Mouse (Mus musculus) lung, postnatal 4 days (tissue): ENCODE measurements around the gene Ublcp1.

Experiments
- DNase-seq, 2 experiments: peaks; one replicate each; pipeline ENCODE4 v3.0.0; 2021

Gene Ublcp1

DNA sequence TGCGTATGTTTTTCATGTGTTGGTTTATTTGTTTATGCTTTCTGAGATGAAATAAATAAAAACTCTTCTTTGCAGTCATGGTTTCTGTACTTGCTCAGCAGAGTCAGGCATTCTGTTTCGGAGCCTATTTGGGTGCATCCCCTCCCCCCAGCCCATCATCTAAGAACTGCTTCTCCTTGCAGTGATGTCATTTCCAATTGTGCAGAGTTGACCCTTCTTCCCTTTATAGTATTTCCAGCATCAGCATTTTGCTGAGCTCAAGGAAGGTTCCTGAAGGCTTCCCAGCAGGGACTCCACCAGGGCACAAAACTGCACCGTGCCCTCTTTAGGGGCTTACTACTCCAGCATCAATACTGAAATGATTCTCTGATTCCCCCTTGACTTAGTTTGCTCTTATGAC is 55.7 kb downstream of the Ublcp1 start:
- DNase-seq, result no peak

DNA sequence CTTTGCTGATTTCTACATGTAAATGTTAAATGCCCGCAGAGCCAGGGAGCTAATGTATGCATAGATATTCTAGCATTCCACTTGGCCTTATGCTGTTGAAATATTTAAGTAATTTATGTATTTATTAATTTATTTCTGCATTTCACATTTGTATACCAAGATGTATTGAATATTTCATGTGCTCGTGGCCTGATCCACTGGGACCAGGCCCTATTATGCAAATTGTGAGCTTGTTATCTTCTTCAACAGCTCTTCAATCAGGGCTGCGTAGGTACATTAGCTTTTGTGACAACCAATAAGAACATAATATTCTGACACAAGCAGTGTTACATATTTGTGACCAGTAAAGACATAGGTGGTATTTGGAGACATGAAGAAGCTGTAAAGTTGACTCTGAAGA is 56.9 kb downstream of the Ublcp1 start:
- no peak for DNase-seq

DNA sequence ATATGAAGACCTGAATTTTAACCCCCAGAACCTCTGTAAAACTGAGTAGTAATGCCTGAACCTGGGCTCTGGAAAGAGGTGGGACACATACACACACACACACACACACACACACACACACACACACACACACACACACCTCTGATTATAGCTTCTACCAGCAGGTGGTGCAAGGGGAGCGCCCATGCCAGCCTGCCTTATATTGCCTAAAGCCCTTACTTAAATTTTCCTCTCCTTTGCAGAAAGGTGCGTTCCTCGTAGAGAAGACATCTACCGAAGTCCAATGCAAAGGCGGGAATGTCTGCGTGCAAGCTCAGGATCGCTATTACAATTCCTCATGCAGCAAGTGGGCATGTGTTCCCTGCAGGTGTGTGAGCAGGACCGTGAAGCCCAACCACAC is 58.0 kb downstream of the Ublcp1 start:
- DNase-seq, result peak in 1 of 2 experiments; percentile 8

- no peak for DNase-seq
Observed at GRCm38 (mm10) chr11:44410413-44410812, 59.9 kb downstream of the Ublcp1 start.

GRCm38 (mm10) chr11:44408626-44409025 is 61.7 kb downstream of the Ublcp1 start:
- no peak for DNase-seq

DNA sequence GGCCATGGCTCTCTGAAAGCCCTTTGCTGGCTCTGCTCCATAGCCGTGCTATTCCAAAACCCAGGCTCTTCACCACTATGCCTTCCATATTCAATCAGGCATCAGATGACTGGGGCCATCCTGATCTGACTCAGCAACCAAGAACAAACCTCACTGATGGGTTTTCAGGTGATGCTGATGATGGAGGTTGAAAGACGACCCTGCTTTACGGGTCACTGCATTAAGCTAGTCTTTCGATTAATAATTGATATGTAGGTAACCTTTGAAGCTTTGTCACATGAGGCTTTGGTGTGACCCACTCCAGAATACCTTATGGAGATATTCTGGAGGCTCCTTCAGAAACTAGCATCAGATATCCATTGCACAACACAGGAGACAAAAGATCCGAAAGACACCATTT is 63.8 kb downstream of the Ublcp1 start:
- DNase-seq, result no peak

GRCm38 (mm10) chr11:44405961-44406360 is 64.3 kb downstream of the Ublcp1 start:
- DNase-seq, result no peak

DNA sequence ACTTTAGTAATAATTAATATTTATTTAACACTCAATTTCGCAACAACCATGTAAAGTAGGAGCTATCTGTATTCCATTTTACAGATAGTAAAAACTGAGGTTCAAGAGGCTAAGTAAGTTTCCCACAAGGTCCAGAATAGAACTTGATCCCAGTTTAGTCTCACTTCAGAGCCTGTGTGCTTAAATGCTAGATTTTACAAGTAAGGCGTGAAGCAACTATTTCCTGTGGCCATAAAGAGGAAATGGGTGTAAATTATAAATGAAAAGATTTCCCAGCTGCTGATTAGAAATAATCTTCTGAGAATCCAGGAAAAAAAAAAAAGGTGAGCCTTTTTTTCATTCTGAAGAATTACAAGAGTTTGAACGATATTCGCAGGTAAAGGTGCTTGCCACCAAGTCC is 65.2 kb downstream of the Ublcp1 start:
- no peak for DNase-seq
